Mouse (Mus musculus) E14TG2a.4 (cell line): ENCODE data around the gene 1700025C18Rik.

ENCODE experiments used
- CTCF ChIP-seq: conservative IDR thresholded peaks from 2 replicates; pipeline ENCODE4 v1.5.1; 2014; ENCODE audit warnings: low read length
- NANOG ChIP-seq: IDR thresholded peaks from 2 replicates; pipeline ENCODE4 v1.6.1; 2014; ENCODE audit warnings: borderline replicate concordance, low read length, mixed read lengths
- POU5F1 ChIP-seq: IDR thresholded peaks from 2 replicates; pipeline ENCODE4 v1.6.1; 2014; ENCODE audit warnings: low read length, borderline replicate concordance

GRCm38 (mm10) chr2:165133566-165133965, 43.0 kb upstream of the 1700025C18Rik start:
- TF ChIP-seq CTCF = no peak
- TF ChIP-seq NANOG = no peak
- no peak for TF ChIP-seq POU5F1
